Mouse (Mus musculus): ENCODE data around the gene Gm8126. TPM values are rescaled to one million over a fixed set of nuclear protein-coding genes. Genes with fewer than 3 reads are reported as not detected.
"Not testable (repeated sequence)": the region's sequence is repeated elsewhere in the genome, so short reads cannot be mapped to it uniquely, and the experiment has no call there.

Gm8126 gene
- not detected in 2 replicates for polyA plus RNA-seq (2014; fragmentation: Nextera tagmentation; extraction: Ambion mirVana)

DNA sequence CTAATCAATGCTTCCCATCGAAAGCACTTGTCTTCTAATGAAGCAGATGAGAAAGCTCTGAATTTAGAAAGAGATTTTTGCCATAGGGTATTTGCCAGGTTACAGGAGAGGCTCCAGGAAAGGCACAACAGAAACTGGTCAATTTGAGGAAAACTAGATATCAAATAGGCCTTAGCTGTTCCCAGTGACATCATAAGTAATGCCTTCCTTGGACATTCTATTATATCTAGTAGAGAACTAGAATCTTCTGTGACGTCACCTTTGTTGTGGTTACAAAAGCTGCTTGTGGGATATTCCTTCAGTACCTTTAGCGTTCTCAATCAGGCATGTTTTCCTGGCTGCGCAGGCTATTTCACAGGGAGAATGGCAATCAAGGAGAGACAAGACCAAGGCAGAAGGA is at the start of gene Gm8126:
Gene Gm8126, plus strand, starts transcription at position 301 of the 400 bp plus-strand sequence.
- WGBS: 94% methylated on average over 2 of the region's 4 CpGs
- ATAC-seq (replicated peaks; ENCODE audit: insufficient number of reproducible peaks, low FRiP score, low TSS enrichment, low read depth); H3K9me3 ChIP-seq (replicated peaks; ENCODE audit: control insufficient read depth, low read length); H3K4me2 ChIP-seq (ENCODE audit: low read depth, low read length); H3K27ac ChIP-seq (replicated peaks; ENCODE audit: low read depth, low read length); H3K36me3 ChIP-seq (replicated peaks; ENCODE audit: control insufficient read depth, insufficient read depth, low read depth, low read length); DNase-seq (ENCODE audit: low spot score); H3K4me1 ChIP-seq (ENCODE audit: control insufficient read depth, insufficient read depth, low read length); H3K9ac ChIP-seq (replicated peaks; ENCODE audit: low read length); H3K27me3 ChIP-seq (ENCODE audit: control insufficient read depth, insufficient read depth, low read length); H3K4me3 ChIP-seq (ENCODE audit: low read depth, low read length): not testable (repeated sequence)

DNA sequence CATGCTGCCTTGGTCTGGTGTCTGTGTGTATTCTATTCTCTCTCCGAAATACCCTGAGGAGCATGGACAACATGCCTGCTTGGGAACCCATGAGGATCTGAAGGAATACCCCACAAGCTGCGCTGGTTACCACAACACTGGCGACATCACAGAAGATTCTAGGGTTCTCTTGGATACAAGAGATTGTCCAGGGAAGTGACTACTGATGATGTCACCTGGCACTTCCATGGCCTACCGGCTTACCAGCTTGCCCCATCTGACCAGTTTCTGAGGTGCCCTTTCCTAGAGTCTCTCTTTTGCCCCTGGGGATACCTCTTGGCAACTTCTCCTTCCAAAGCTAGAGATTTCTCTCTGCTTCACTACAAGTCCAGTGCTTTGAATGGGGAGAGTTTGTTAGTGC is 23.2 kb upstream of the Gm8126 start, which contains the start of gene Gm8122:
Gene Gm8122, minus strand, starts transcription at position 101 of the 400 bp plus-strand sequence.
- not testable (repeated sequence) for H3K4me3 ChIP-seq (ENCODE audit: low read depth, low read length); H3K9me3 ChIP-seq (replicated peaks; ENCODE audit: control insufficient read depth, low read length); H3K36me3 ChIP-seq (replicated peaks; ENCODE audit: control insufficient read depth, insufficient read depth, low read depth, low read length); H3K27me3 ChIP-seq (ENCODE audit: control insufficient read depth, insufficient read depth, low read length); H3K4me1 ChIP-seq (ENCODE audit: control insufficient read depth, insufficient read depth, low read length); ATAC-seq (replicated peaks; ENCODE audit: insufficient number of reproducible peaks, low FRiP score, low TSS enrichment, low read depth); H3K27ac ChIP-seq (replicated peaks; ENCODE audit: low read depth, low read length); H3K9ac ChIP-seq (replicated peaks; ENCODE audit: low read length); H3K4me2 ChIP-seq (ENCODE audit: low read depth, low read length); DNase-seq (ENCODE audit: low spot score)
- 97% methylated on average over 3 of the region's 4 CpGs for WGBS

- H3K4me1 ChIP-seq (ENCODE audit: control insufficient read depth, insufficient read depth, low read length); ATAC-seq (replicated peaks; ENCODE audit: insufficient number of reproducible peaks, low FRiP score, low TSS enrichment, low read depth); H3K4me2 ChIP-seq (ENCODE audit: low read depth, low read length); H3K36me3 ChIP-seq (replicated peaks; ENCODE audit: control insufficient read depth, insufficient read depth, low read depth, low read length); H3K9ac ChIP-seq (replicated peaks; ENCODE audit: low read length); H3K9me3 ChIP-seq (replicated peaks; ENCODE audit: control insufficient read depth, low read length); H3K27me3 ChIP-seq (ENCODE audit: control insufficient read depth, insufficient read depth, low read length); H3K4me3 ChIP-seq (ENCODE audit: low read depth, low read length); DNase-seq (ENCODE audit: low spot score); H3K27ac ChIP-seq (replicated peaks; ENCODE audit: low read depth, low read length): not testable (repeated sequence)
Measured at GRCm38 (mm10) chr14:43237769-43238168, 20.7 kb upstream of the Gm8126 start.

- H3K27ac ChIP-seq (replicated peaks; ENCODE audit: low read depth, low read length); ATAC-seq (replicated peaks; ENCODE audit: insufficient number of reproducible peaks, low FRiP score, low TSS enrichment, low read depth); H3K4me3 ChIP-seq (ENCODE audit: low read depth, low read length); H3K27me3 ChIP-seq (ENCODE audit: control insufficient read depth, insufficient read depth, low read length); DNase-seq (ENCODE audit: low spot score); H3K9me3 ChIP-seq (replicated peaks; ENCODE audit: control insufficient read depth, low read length); H3K4me2 ChIP-seq (ENCODE audit: low read depth, low read length); H3K36me3 ChIP-seq (replicated peaks; ENCODE audit: control insufficient read depth, insufficient read depth, low read depth, low read length); H3K9ac ChIP-seq (replicated peaks; ENCODE audit: low read length); H3K4me1 ChIP-seq (ENCODE audit: control insufficient read depth, insufficient read depth, low read length): not testable (repeated sequence)
- WGBS: 11% methylated on average over 9 of the region's 12 CpGs
Measured at GRCm38 (mm10) chr14:43249611-43250170, 8.8 kb upstream of the Gm8126 start.

DNA sequence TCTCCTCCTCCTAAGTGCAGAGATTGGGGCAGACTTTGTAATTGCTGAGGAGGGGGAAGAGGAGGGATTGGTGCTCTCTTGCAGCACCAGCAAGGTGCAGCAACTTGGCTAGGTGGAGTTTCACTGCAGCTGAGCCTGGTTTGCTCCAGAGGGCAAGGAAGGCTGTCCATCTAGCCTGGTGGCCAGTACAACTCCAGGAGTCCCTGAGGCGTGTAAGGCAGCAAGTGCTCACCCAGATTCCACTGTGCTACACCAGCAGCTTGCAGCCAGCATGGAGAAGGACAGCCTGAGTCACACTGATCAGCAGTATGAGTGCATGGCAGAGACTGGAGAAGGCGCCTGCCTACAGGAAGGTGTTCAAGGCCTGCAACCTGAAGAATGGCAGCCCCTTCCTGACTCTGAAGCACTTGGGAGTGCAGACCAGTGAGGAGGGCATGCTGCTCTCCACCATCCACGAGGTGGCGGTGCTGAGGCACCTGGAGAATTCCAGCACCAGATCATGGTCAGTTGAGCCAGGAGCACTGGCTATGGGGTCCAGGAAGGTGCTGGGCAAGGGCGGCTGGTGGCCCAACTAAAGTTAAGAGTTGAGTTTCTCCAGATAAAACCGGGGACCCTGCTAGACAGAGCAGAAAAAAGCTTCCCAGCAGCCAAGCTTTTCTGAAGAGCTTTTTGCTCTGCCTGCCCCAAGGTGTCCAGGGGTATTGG is 7.7 kb upstream of the Gm8126 start:
- not testable (repeated sequence) for H3K36me3 ChIP-seq (replicated peaks; ENCODE audit: control insufficient read depth, insufficient read depth, low read depth, low read length); H3K9ac ChIP-seq (replicated peaks; ENCODE audit: low read length); H3K9me3 ChIP-seq (replicated peaks; ENCODE audit: control insufficient read depth, low read length); H3K27ac ChIP-seq (replicated peaks; ENCODE audit: low read depth, low read length); ATAC-seq (replicated peaks; ENCODE audit: insufficient number of reproducible peaks, low FRiP score, low TSS enrichment, low read depth); H3K27me3 ChIP-seq (ENCODE audit: control insufficient read depth, insufficient read depth, low read length); H3K4me2 ChIP-seq (ENCODE audit: low read depth, low read length); H3K4me3 ChIP-seq (ENCODE audit: low read depth, low read length); H3K4me1 ChIP-seq (ENCODE audit: control insufficient read depth, insufficient read depth, low read length); DNase-seq (ENCODE audit: low spot score)
- 19% methylated on average over 4 of the region's 6 CpGs for WGBS

- H3K4me2 ChIP-seq (ENCODE audit: low read depth, low read length); H3K9me3 ChIP-seq (replicated peaks; ENCODE audit: control insufficient read depth, low read length); H3K4me1 ChIP-seq (ENCODE audit: control insufficient read depth, insufficient read depth, low read length); H3K9ac ChIP-seq (replicated peaks; ENCODE audit: low read length); H3K4me3 ChIP-seq (ENCODE audit: low read depth, low read length); H3K36me3 ChIP-seq (replicated peaks; ENCODE audit: control insufficient read depth, insufficient read depth, low read depth, low read length); DNase-seq (ENCODE audit: low spot score); H3K27me3 ChIP-seq (ENCODE audit: control insufficient read depth, insufficient read depth, low read length); ATAC-seq (replicated peaks; ENCODE audit: insufficient number of reproducible peaks, low FRiP score, low TSS enrichment, low read depth); H3K27ac ChIP-seq (replicated peaks; ENCODE audit: low read depth, low read length): not testable (repeated sequence)
- 73% methylated on average over 1 of the region's 1 CpGs for WGBS
Measured at GRCm38 (mm10) chr14:43256511-43256910, 1.9 kb upstream of the Gm8126 start.

DNA sequence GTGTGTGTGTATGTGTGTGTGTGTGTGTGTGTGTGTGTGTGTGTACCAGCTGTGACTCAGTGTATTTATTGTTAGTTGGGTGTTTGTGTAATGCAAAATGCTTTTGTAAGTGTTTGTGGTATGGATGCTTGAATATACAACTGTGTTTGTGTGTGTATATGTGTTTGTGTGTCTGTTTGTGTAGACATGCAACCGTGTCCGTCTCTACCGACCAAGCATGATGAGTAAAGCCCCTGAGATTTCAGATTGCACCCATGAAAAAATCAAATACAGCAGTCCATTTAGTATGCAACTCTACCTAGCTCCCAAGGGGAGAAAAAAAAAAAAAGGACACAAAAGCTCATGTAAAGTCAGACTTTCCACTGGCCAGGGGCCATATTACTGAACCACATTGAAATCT is 5.0 kb downstream of the Gm8126 start:
- DNase-seq (ENCODE audit: low spot score); H3K4me1 ChIP-seq (ENCODE audit: control insufficient read depth, insufficient read depth, low read length); H3K4me2 ChIP-seq (ENCODE audit: low read depth, low read length); H3K27ac ChIP-seq (replicated peaks; ENCODE audit: low read depth, low read length); H3K4me3 ChIP-seq (ENCODE audit: low read depth, low read length); H3K9me3 ChIP-seq (replicated peaks; ENCODE audit: control insufficient read depth, low read length); H3K27me3 ChIP-seq (ENCODE audit: control insufficient read depth, insufficient read depth, low read length); ATAC-seq (replicated peaks; ENCODE audit: insufficient number of reproducible peaks, low FRiP score, low TSS enrichment, low read depth); H3K9ac ChIP-seq (replicated peaks; ENCODE audit: low read length); H3K36me3 ChIP-seq (replicated peaks; ENCODE audit: control insufficient read depth, insufficient read depth, low read depth, low read length): not testable (repeated sequence)
- 74% methylated on average over 3 of the region's 3 CpGs for WGBS

GRCm38 (mm10) chr14:43268521-43269084 is 10.2 kb downstream of the Gm8126 start:
- WGBS: 60% methylated on average over 2 of the region's 2 CpGs
- H3K9ac ChIP-seq (replicated peaks; ENCODE audit: low read length); H3K27me3 ChIP-seq (ENCODE audit: control insufficient read depth, insufficient read depth, low read length); H3K4me2 ChIP-seq (ENCODE audit: low read depth, low read length); H3K27ac ChIP-seq (replicated peaks; ENCODE audit: low read depth, low read length); DNase-seq (ENCODE audit: low spot score); H3K9me3 ChIP-seq (replicated peaks; ENCODE audit: control insufficient read depth, low read length); H3K4me3 ChIP-seq (ENCODE audit: low read depth, low read length); H3K4me1 ChIP-seq (ENCODE audit: control insufficient read depth, insufficient read depth, low read length); ATAC-seq (replicated peaks; ENCODE audit: insufficient number of reproducible peaks, low FRiP score, low TSS enrichment, low read depth); H3K36me3 ChIP-seq (replicated peaks; ENCODE audit: control insufficient read depth, insufficient read depth, low read depth, low read length): not testable (repeated sequence)
